Mouse (Mus musculus): ENCODE measurements at regions not wholly inside any gene's neighbourhood (a gene's known extent, or its start where the extent isn't known, plus 50 kb on each side); places are given as distances from the start of the nearest gene placed in this dataset.

GRCm38 (mm10) chr2:143217251-143217650 is 139.0 kb downstream of the Otor start:
- 92% methylated on average over 5 of the region's 5 CpGs for WGBS
- no peak overlapping the region for H3K9ac ChIP-seq (replicated peaks)
- ATAC-seq (ENCODE audit: low FRiP score) = no peak

GRCm38 (mm10) chr2:143217760-143218358 is 139.6 kb downstream of the Otor start:
- Histone ChIP-seq H3K4me1 (no peaks in the 10 kb centered on the region), H3K36me3 (no peaks in the 10 kb centered on the region), H3K9me3 (replicated peaks) (no peaks in the 10 kb centered on the region), H3K27ac (replicated peaks) (no peak overlapping the region), H3K4me2 (no peak overlapping the region), H3K9ac (replicated peaks) (no peak overlapping the region), H3K4me3 (replicated peaks) (no peak overlapping the region), H3K27me3 (replicated peaks) (no peaks in the 10 kb centered on the region)
- no peak for ATAC-seq (ENCODE audit: low FRiP score)
- WGBS = 65% methylated on average over 5 of the region's 5 CpGs

More at GRCm38 (mm10) chr2:143217251-143217650, 139.0 kb downstream of the Otor start:
- H3K36me3 ChIP-seq = no peaks in the 10 kb centered on the region
- H3K4me3 ChIP-seq (replicated peaks) = no peak overlapping the region
- H3K4me1 ChIP-seq = no peaks in the 10 kb centered on the region
- H3K27me3 ChIP-seq (replicated peaks) = no peaks in the 10 kb centered on the region
- no peaks in the 10 kb centered on the region for H3K9me3 ChIP-seq (replicated peaks)
- no peak overlapping the region for H3K27ac ChIP-seq (replicated peaks)
- H3K4me2 ChIP-seq = no peak overlapping the region

GRCm38 (mm10) chr2:143222326-143222725 is 144.1 kb downstream of the Otor start:
- H3K4me2 ChIP-seq = no peak overlapping the region
- no peak overlapping the region for H3K9ac ChIP-seq (replicated peaks)

GRCm38 (mm10) chr2:143224410-143225130 is 146.3 kb downstream of the Otor start:
- H3K36me3 ChIP-seq = no peaks in the 10 kb centered on the region
- no peaks in the 10 kb centered on the region for H3K27me3 ChIP-seq (replicated peaks)
- no peak overlapping the region for H3K4me2 ChIP-seq
- 72% methylated on average over 4 of the region's 4 CpGs for WGBS
- H3K4me3 ChIP-seq (replicated peaks) = no peak overlapping the region
- no peaks in the 10 kb centered on the region for H3K4me1 ChIP-seq
- H3K9ac ChIP-seq (replicated peaks) = no peak overlapping the region
- H3K27ac ChIP-seq (replicated peaks) = no peak overlapping the region
- ATAC-seq (ENCODE audit: low FRiP score) = no peak
- H3K9me3 ChIP-seq (replicated peaks) = no peaks in the 10 kb centered on the region

More at GRCm38 (mm10) chr2:143222326-143222725, 144.1 kb downstream of the Otor start:
- Histone ChIP-seq H3K9me3 (replicated peaks) (no peaks in the 10 kb centered on the region), H3K4me3 (replicated peaks) (no peak overlapping the region), H3K36me3 (no peaks in the 10 kb centered on the region), H3K27ac (replicated peaks) (no peak overlapping the region), H3K4me1 (no peaks in the 10 kb centered on the region), H3K27me3 (replicated peaks) (no peaks in the 10 kb centered on the region)
- 61% methylated on average over 1 of the region's 1 CpGs for WGBS
- ATAC-seq (ENCODE audit: low FRiP score) = no peak

GRCm38 (mm10) chr2:143233795-143234194 is 155.5 kb downstream of the Otor start:
- ATAC-seq (ENCODE audit: low FRiP score) = no peak
- WGBS = 88% methylated on average over 7 of the region's 7 CpGs
- Histone ChIP-seq H3K9ac (replicated peaks) (no peak overlapping the region), H3K4me3 (replicated peaks) (no peak overlapping the region), H3K27me3 (replicated peaks) (no peaks in the 10 kb centered on the region), H3K9me3 (replicated peaks) (no peaks in the 10 kb centered on the region), H3K4me1 (no peaks in the 10 kb centered on the region), H3K4me2 (no peak overlapping the region), H3K36me3 (no peaks in the 10 kb centered on the region), H3K27ac (replicated peaks) (no peak overlapping the region)

- Histone ChIP-seq H3K9ac (replicated peaks) (no peak overlapping the region), H3K36me3 (no peaks in the 10 kb centered on the region), H3K9me3 (replicated peaks) (no peaks in the 10 kb centered on the region), H3K4me2 (no peak overlapping the region), H3K4me3 (replicated peaks) (no peak overlapping the region), H3K27me3 (replicated peaks) (no peaks in the 10 kb centered on the region), H3K27ac (replicated peaks) (no peak overlapping the region), H3K4me1 (no peaks in the 10 kb centered on the region)
- 87% methylated on average over 4 of the region's 4 CpGs for WGBS
- ATAC-seq (ENCODE audit: low FRiP score) = no peak
Measured at GRCm38 (mm10) chr2:143240274-143240673, 162.0 kb downstream of the Otor start.

- no peak for ATAC-seq (ENCODE audit: low FRiP score)
Measured at GRCm38 (mm10) chr2:143243741-143244140, 165.5 kb downstream of the Otor start.

GRCm38 (mm10) chr2:143246131-143246665 is 167.9 kb downstream of the Otor start:
- Histone ChIP-seq H3K4me1 (no peaks in the 10 kb centered on the region), H3K4me2 (no peak overlapping the region), H3K9me3 (replicated peaks) (no peaks in the 10 kb centered on the region), H3K27me3 (replicated peaks) (no peaks in the 10 kb centered on the region), H3K4me3 (replicated peaks) (no peak overlapping the region), H3K27ac (replicated peaks) (no peak overlapping the region), H3K36me3 (no peaks in the 10 kb centered on the region), H3K9ac (replicated peaks) (no peak overlapping the region)
- no peak for ATAC-seq (ENCODE audit: low FRiP score)
- WGBS = 86% methylated on average over 4 of the region's 4 CpGs

More at GRCm38 (mm10) chr2:143243741-143244140, 165.5 kb downstream of the Otor start:
- no peaks in the 10 kb centered on the region for H3K9me3 ChIP-seq (replicated peaks)
- no peak overlapping the region for H3K27ac ChIP-seq (replicated peaks)
- WGBS = 87% methylated on average over 3 of the region's 3 CpGs
- H3K9ac ChIP-seq (replicated peaks) = no peak overlapping the region
- H3K4me2 ChIP-seq = no peak overlapping the region
- H3K36me3 ChIP-seq = no peaks in the 10 kb centered on the region
- no peaks in the 10 kb centered on the region for H3K27me3 ChIP-seq (replicated peaks)
- no peaks in the 10 kb centered on the region for H3K4me1 ChIP-seq
- no peak overlapping the region for H3K4me3 ChIP-seq (replicated peaks)

GRCm38 (mm10) chr2:143269026-143269425 is 190.8 kb downstream of the Otor start:
- WGBS = 49% methylated on average over 7 of the region's 7 CpGs
- Histone ChIP-seq H3K36me3 (no peaks in the 10 kb centered on the region), H3K9ac (replicated peaks) (no peak overlapping the region), H3K4me3 (replicated peaks) (no peak overlapping the region), H3K27me3 (replicated peaks) (no peaks in the 10 kb centered on the region), H3K27ac (replicated peaks) (no peak overlapping the region), H3K4me2 (no peak overlapping the region), H3K9me3 (replicated peaks) (no peaks in the 10 kb centered on the region), H3K4me1 (no peaks in the 10 kb centered on the region)
- ATAC-seq (ENCODE audit: low FRiP score) = no peak

- H3K9ac ChIP-seq (replicated peaks) = no peak overlapping the region
- no peaks in the 10 kb centered on the region for H3K9me3 ChIP-seq (replicated peaks)
- no peaks in the 10 kb centered on the region for H3K36me3 ChIP-seq
- no peak overlapping the region for H3K4me3 ChIP-seq (replicated peaks)
- H3K27me3 ChIP-seq (replicated peaks) = no peaks in the 10 kb centered on the region
- H3K4me2 ChIP-seq = no peak overlapping the region
- H3K4me1 ChIP-seq = no peaks in the 10 kb centered on the region
- no peak for ATAC-seq (ENCODE audit: low FRiP score)
- H3K27ac ChIP-seq (replicated peaks) = no peak overlapping the region
- 80% methylated on average over 5 of the region's 5 CpGs for WGBS
Measured at GRCm38 (mm10) chr2:143270826-143271225, 192.6 kb downstream of the Otor start.

GRCm38 (mm10) chr2:143305747-143306570 is 227.7 kb downstream of the Otor start:
- Histone ChIP-seq H3K4me2 (no peak overlapping the region), H3K4me3 (replicated peaks) (no peak overlapping the region), H3K27ac (replicated peaks) (peak overlapping the region; percentile 24; the same call in 1 of the 2 replicates), H3K36me3 (no peaks in the 10 kb centered on the region), H3K9ac (replicated peaks) (no peak overlapping the region), H3K4me1 (no peaks in the 10 kb centered on the region; the same call in 1 of the 2 replicates), H3K27me3 (replicated peaks) (no peaks in the 10 kb centered on the region), H3K9me3 (replicated peaks) (no peaks in the 10 kb centered on the region)
- WGBS = 56% methylated on average over 4 of the region's 4 CpGs
- peak; percentile 97 for ATAC-seq (ENCODE audit: low FRiP score)
